Mouse (Mus musculus) left cerebral cortex, postnatal 4 days (tissue): ENCODE measurements around the gene Map1lc3b. TPM values are rescaled to one million over a fixed set of nuclear protein-coding genes. Genes with fewer than 3 reads are reported as not detected.
A peak's percentile ranks its signal among the peaks of the same experiment; 100 is the strongest.

Experiments used
- DNase-seq: peaks from one replicate; pipeline ENCODE4 v3.0.0-alpha.2; 2022
- intact Hi-C: fragments of 180-260 bp; cut with DNase I; formaldehyde crosslinking; loops from one replicate; pipeline ENCODE4 v1.15.1; 2025
- total RNA-seq, 2 experiments: library from RNA; stranded (reverse); gene quantifications; 2 replicates each; pipeline ENCODE4 v1.2.3; 2021

Gene Map1lc3b
- total RNA-seq, 2 experiments from 2014 or later = 145 to 167 TPM

DNA sequence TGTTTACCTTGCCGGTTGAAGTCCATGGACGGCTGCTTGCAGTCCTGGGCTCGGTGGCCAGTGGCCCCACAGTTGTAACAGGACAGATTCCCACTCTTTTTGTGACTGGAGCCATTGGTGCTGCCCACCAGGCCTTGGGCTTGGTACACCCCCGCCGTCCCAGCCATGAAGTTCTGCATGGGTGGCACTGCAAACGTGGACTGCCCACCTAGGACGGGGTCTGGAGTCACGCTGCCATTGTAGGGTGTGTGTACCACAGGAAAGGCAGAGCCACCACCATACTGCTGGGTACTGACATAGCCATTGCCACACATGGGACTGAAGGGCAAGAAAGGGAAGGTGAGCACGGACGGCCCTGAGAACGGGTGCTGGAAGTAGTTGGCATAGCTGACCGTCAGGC lies 13.6 kb downstream of the Map1lc3b start:
- intact Hi-C loops = no loop called here
- DNase-seq = no peak

DNA sequence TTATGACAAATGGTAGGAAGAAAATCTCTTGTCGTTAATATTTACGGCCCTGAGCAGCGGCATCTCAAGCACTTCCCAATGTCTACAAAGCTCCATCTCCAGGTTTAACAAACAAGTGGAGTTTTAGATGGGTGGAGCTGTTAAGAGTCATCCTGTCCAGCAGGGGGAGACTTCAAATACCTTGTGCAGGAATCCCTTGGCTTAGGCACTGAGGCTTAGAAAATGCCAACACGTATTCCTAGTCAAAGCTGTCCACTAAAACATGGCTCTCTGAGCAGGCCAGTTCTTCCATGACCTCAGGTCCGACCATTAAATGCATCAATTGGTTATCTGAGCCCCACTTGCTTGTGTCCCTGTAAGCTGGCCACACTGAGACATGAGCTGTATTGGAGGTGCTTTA lies 17.5 kb downstream of the Map1lc3b start:
- intact Hi-C loops = no loop called here
- no peak for DNase-seq

DNA sequence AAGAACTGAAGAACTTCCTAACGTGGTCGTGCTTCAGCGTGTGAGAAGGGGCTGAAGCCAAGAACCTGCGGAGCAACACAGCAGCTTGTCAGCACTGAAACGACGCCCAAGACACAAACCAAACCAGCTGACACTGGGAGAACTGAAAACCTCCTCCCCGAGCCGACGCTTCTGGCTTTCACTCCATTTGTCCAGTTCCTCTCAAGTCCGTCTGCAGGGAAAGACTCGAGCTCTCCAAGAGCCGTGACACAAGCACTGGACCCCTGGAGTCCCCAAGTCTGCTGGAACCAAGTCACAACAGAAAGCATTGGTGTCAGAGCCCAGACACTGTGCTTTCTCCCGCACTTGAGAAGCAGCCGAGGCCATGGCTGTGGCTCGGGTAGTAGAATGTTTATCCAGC lies 19.1 kb downstream of the Map1lc3b start:
- no peak for DNase-seq
- intact Hi-C loops = no loop called here

DNA sequence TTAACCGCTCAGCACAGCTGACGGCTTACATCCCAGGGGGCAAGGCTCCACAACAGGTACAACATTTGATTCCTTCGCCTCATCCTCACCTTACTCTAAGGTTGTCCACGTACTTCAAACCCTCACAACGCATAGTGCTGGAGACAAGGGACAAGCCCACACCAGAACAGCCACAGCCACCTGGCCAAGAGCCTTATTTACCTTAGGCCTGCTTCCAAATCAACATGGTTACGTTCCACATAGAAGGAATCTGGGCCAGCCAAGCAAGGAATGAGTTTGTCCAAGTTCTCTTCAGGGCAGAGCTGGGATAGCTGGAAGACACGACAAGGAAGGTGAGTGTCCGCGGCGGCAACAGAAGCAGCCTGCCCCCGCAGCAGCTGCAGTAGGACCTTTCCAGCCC lies 19.8 kb downstream of the Map1lc3b start:
- no peak for DNase-seq
- intact Hi-C loops = no loop called here

DNA sequence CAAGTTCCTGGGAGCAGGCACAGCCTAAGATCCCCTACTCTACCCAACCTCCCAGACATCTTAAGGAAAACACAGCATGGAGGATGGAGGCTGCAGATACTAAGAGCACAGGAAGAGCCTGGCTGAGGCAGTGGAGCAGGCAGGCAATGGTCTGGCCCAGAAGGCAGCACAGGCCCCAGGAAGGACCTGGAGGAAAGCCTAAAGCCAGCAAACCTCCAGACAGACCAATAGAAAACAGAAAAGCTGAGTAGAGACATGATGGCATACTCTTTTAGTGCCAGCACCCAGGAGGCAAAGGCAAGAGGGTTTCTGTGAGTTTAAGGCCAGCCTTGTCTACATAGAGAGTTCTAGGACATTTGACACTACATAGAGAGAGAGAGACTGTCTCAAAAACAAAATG lies 23.3 kb downstream of the Map1lc3b start:
- no peak for DNase-seq
- intact Hi-C loops = no loop called here

DNA sequence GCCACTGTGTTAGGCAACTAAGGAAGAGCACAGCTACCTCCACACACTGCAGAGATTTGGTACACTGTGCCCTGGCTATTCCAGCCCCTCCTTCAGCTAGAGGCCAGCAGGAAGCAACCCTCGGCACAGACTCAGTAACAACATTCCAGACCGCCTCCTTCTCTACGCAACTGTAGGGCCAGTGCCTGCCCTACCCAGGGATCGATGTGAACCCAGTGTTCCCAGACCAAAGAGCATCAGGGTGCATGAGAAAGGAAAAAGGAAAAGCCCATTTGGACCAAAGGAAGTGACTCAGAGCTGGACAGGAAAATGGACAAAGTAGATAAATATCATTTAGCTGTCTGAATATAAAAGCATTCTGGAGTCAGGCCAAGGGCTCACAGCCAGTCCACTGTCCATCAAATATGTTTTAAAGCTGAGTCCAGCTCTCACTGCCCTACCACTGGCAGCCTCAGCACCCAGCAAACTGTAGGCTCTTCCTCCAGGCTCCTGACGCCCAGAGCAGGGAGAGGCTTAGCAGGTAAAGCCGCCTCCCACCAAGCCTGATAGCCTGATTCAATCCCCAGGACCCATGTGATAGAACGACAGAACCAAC lies 29.3 kb downstream of the Map1lc3b start:
- intact Hi-C loops = no loop called here
- DNase-seq = no peak

DNA sequence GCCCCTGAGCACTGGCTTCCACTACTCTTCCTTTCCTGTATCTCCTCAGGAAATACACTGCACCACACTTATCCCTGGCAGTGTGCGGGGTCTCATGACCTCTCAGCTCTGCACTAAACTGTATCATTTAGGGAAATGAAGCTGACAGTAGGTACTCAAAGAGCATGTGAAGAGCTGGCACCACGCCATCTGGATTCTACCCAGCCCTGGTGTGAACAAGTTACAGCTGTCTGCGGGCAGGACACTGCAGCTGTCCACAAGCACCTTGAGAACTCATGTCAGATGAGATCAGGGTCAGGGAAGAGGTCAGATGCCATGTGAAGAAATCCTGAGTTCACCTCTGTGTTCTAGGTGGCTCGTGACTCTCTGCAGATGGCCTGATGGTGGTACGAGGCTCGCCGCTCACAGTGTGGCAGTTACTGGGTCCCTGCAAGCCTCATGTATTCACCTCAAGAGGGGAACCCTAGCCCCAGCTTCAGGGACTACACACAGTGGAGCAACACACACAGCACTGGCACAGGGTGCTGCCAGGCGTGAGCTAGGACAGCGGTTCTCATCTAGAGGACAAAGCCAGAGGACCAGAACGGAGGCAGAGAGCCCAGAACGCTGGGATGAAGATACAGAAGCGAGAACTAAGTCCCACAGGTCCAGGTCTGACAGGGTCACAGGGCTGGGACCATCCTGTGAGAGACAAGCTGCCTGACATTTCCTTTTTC lies 30.8 kb downstream of the Map1lc3b start:
- DNase-seq = peak; percentile 58
- intact Hi-C loops = no loop called here

DNA sequence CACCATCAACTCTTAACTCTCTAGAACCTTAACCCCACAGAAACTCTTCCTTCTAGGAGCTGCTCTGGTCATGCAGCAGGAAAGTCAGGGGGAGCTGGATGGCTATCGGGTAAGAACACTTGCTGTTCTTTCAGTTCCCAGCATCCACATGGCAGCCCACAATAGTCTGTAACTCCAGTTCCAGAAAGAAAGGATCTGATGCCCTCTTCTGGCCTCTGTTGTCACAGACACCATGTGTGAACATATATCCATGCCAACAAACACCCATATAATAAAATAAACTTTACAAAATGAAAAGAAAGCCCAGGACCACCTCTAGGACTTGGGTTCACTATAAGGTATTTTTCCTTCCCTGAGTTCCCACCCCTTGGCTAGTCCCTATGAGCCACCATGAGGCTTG lies 31.7 kb downstream of the Map1lc3b start:
- intact Hi-C loops = no loop called here
- no peak for DNase-seq

DNA sequence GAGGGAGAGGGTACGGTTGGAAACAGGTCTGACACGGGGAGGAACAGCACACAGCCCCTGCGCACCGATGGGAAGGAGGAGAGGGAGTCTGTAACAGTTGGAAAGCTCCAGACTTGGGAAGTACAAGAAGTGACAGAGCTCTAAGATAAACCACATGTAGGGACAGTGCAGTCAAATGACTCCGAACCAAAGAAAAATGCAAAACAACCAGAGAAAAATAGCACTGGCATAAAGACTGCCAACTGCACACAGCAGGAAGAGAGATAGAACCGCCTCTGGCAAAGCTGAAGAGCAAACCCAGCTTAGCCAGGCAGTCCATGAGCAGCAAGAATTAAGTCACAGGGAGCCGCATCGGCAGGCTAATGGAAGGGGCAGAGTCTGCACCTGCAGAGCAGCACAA lies 32.9 kb downstream of the Map1lc3b start:
- intact Hi-C loops = no loop called here
- DNase-seq = no peak

DNA sequence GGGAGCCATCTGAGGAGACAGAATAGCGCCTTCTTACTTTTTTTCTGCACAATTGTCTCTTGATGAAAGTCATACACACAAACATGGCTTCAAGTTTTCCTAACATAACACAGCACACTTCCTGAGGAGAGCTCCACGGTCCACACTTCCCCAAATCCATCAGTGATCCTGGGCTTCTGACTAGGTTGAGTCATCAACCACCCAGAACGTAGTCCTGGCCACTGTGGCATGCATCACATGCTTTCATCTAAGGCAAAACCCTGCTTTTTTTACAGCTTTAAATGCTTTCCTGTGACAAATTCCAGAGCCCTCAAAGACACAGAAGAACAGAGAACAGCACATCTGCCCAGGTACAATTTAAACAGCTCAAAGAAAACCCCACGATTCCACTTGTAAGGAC lies 38.5 kb downstream of the Map1lc3b start:
- intact Hi-C loops = no loop called here
- DNase-seq = no peak

DNA sequence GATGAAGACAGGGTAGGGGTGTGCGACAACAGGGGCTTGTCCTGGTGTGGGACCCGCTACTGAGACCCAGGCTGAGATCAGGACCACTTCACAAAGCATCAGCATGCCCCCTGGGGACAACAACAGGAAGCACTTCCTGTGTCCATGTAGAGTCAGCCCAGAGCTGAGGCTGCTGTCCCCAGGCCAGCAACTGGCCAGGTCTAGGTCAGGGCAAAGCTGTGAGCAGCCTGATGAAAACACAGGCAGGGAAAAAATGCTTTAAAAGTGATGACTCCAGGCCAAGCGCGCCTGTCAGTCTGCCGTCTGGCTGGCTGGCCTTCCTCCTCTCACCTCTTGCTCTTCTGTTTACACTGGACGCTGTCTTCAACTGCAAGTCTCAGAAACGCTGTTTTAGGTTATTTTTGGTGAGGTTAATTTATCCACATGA lies 41.5 kb downstream of the Map1lc3b start:
- intact Hi-C loops = no loop called here
- DNase-seq = no peak

DNA sequence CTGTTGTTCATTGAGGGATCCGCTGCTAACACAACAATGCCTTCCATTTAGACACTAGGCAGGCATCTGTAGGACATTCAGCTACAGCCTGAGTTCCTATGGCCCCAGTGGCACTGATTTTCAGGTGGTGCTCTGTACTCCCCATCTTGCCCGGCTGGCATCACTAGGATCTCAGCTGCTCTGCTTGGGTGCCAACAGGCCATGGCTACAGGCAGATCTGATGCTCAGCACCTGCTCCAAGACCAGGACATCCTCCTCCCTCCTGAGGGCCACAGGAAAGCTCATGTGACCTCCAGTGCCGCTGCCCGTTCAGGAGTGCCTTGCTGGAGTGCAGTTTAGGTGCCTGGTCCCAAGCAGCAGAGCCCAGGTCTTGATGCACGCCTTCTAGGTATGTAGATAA lies 42.2 kb downstream of the Map1lc3b start:
- DNase-seq = no peak
- intact Hi-C loops = no loop called here

DNA sequence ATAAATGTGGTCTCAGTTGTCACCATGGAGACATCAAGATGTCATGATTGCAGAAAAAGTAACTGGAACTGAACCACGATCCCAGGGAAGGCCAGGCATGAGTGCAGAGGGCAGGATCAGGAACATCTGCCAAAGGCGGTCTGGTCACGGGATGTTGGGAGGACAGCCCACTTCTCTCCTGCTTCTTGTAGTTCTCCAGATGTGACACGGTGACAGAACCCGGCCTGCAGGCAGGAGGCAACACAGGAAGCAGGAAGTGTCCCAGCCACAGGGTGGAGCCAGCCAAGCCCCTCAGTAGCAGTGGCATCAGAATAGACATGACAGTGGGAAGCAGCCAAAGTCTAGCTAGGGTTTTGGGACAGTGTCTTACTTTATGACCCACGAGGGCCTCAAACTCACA lies 45.4 kb downstream of the Map1lc3b start:
- intact Hi-C loops = no loop called here
- DNase-seq = no peak

DNA sequence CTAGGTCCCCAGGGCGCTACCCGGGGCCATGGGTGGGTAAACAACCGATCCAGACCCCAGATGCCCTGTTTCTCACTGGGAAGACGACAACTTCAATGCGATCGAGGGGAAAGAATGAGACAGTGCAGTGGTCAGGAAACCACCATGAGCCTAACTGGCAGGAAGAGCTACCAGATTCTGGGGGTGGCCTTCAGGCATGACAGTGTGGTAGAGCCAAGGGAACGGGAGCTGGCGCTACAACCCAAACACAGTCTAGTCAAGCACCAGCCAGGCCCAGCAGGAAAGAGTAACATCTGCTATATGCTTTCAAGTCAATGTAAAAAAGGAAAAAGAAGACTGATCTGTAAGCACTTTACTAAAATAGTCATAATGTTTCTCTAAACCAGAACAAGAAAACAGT lies 46.0 kb downstream of the Map1lc3b start:
- intact Hi-C loops = no loop called here
- DNase-seq = no peak

DNA sequence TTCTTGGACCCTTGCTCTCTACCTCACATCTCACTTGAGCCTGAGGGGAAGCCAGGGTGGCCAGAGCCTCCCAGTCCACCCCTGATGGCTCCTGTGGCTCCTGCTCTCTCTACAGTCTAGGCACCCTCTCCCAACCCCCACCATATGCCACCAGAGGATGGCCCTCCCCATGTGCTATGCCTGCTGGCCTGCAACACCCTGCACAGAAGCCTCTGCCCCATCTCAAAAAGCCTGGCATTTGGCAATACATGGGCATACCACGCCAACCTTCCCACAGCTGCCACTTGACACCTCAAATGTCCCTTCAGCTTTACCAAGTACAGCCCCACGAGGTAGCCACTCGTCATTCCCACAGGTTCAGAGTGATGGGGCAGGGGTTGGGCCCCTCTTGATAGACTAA lies 52.6 kb downstream of the Map1lc3b start:
- intact Hi-C loops = no loop called here
- no peak for DNase-seq

DNA sequence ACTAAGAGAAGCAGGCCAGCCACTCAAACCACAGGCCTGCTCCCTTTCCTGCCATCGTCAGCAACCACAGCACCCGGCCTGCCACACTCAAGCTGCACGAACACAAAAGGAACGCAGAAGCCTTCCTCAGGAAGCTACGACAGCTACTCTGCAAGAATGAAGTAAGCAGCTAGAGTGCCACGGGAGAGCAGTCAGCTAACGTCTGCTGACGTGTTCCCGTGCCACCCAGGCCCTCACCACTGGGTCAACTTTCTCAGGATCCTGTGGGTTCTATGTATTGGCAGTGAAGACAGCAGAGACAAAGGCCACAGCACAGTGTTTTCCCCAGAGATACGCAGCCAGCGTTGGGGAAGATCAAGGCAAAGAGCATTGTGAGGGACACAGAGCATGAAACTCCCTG lies 53.2 kb downstream of the Map1lc3b start:
- intact Hi-C loops = no loop called here

DNA sequence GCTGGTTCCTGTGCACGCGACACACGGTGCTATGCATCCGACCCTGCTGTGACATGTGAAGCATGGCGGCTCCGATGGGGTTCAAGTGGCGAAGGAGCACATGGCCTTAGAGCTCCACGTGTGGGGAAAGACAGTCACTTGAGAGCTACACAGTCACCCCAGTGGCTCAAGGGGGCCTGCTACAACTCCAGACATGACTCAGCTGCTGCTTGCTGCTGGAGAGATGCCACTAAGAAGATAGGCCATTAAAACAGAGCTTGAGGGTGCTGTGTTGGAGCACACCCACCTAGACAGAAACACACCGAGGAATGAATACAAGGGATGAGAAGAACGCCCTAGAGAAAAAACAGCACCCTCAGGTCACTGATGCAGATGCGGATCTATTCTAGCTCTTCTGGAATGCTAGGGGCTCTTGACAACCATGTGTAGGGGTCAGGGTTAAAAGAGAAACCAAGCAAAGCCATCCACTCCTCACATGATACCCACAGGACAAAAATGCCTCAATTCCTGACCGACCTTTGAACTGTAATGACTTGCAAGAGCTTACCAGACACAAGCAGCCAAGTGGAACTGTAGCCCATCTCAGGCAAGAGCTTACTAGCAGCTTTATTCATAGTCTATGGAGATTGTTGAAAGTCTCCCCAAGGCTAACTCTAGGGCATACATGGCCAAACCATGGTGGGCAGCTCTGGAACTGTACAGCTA lies 57.5 kb downstream of the Map1lc3b start:
- intact Hi-C loops = no loop called here

More for the DNA sequence above, 53.2 kb downstream of the Map1lc3b start:
- DNase-seq = no peak

More for the DNA sequence above, 57.5 kb downstream of the Map1lc3b start:
- no peak for DNase-seq

Other genes with a start within 250 kb of the Map1lc3b start
- gene 1700018B08Rik, start 46.0 kb upstream of the Map1lc3b start, total RNA-seq = not detected
- gene Fbxo31, start 11.6 kb upstream of the Map1lc3b start, total RNA-seq = 10 to 100 TPM; 64.1 to 67.3 TPM
- gene Zcchc14, start 62.5 kb downstream of the Map1lc3b start, total RNA-seq = 100 to 1,000 TPM; 138 to 140 TPM
- gene Jph3, start 139.3 kb downstream of the Map1lc3b start, total RNA-seq = 100 to 1,000 TPM; 116 to 119 TPM
- gene Klhdc4, start 239.2 kb downstream of the Map1lc3b start, total RNA-seq = 10 to 100 TPM; 39.7 to 45.2 TPM